Mouse (Mus musculus) neural tube, embryonic 13.5 days (tissue): ENCODE data around the gene Cacna2d2. TPM values are rescaled to one million over a fixed set of nuclear protein-coding genes. Genes with fewer than 3 reads are reported as not detected.
"Not testable (repeated sequence)": the region's sequence is repeated elsewhere in the genome, so short reads cannot be mapped to it uniquely, and the experiment has no call there.

Experiments
- ATAC-seq: fragments of 200-750 bp; cut with Nextera tagmentation; 2 replicates; pipeline ENCODE4 v1.8.0; 2017; ENCODE audit warnings: low read depth, mild to moderate bottlenecking, moderate TSS enrichment, moderate library complexity
- H3K27ac ChIP-seq: fragments of 300-500 bp; sonication (generic); replicated peaks from 2 replicates; pipeline ENCODE4 v1.5.1; 2015; ENCODE audit warnings: moderate library complexity, mild to moderate bottlenecking, inconsistent platforms
- H3K27me3 ChIP-seq: fragments of 300-500 bp; sonication (generic); 2 replicates; pipeline ENCODE4 v1.6.1; 2015; ENCODE audit warnings: mild to moderate bottlenecking, inconsistent platforms
- H3K36me3 ChIP-seq: fragments of 300-500 bp; sonication (generic); 2 replicates; pipeline ENCODE4 v1.6.1; 2015; ENCODE audit warnings: mild to moderate bottlenecking, inconsistent platforms
- H3K4me1 ChIP-seq: fragments of 300-500 bp; sonication (generic); replicated peaks from 2 replicates; pipeline ENCODE4 v1.6.1; 2015; ENCODE audit warnings: inconsistent platforms
- H3K4me2 ChIP-seq: fragments of 300-500 bp; sonication (generic); 2 replicates; pipeline ENCODE4 v1.6.1; 2015; ENCODE audit warnings: inconsistent platforms, mild to moderate bottlenecking, moderate library complexity
- H3K4me3 ChIP-seq: fragments of 300-500 bp; sonication (generic); 2 replicates; pipeline ENCODE4 v1.5.1; 2015; ENCODE audit warnings: mild to moderate bottlenecking, inconsistent platforms
- H3K9ac ChIP-seq: fragments of 300-500 bp; sonication (generic); 2 replicates; pipeline ENCODE4 v1.6.1; 2015; ENCODE audit warnings: moderate library complexity, mild to moderate bottlenecking, inconsistent platforms
- H3K9me3 ChIP-seq: fragments of 300-500 bp; sonication (generic); 2 replicates; pipeline ENCODE4 v1.6.1; 2016; ENCODE audit warnings: inconsistent platforms
- WGBS: fragments of 180-500 bp; shearing (Covaris S2); methylation state at CpG from one replicate; pipeline ENCODE4 v1.1.7; 2015; 5-methylcytosine and 5-hydroxymethylcytosine counted together
- polyA plus RNA-seq: library from polyadenylated mRNA; unstranded; fragments of >200 nt; fragmentation: Nextera tagmentation; extraction: Ambion mirVana; gene quantifications from 2 replicates; pipeline ENCODE4 v1.2.1, GENCODE M21; 2015

Gene Cacna2d2
- polyA plus RNA-seq, 1 experiment from 2014 or later, result 8.6 TPM

DNA sequence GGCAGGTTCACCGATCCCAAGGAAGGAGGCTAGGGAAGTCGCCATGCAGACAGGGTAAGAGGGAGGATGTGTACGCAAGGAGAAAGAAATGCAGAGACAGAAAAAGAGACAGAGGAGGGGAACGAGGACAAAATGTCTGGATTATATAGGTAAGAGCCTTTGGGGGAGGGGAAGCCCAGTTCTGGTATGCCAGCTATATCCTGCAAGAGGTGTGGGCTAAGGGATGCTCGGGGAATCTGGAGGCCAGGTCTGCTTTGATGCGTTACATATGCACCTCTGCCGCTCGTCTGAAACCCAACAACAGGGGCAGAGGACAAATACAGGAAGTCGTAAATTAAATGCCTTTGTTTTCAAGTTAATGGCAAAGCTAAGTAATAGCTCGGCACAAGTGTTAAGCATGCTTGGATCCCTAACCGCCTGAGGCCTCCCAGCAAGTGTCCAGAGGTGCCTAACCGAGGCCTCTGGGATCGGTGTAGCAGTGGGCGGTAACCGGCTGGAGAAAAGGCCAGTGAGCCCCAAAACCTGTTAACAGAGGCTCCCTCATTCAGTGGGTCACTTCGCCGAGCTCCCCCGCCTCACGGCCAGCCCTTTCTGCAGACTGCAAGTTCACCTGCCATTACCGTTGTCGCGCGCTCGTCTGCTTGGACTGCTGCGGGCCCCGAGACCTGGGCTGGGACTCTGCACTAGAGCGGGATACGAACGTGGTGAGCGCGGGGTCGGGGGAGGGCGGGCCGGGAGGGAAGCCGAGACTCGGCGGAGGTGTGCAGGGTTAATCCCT lies 154.3 kb downstream of the Cacna2d2 start:
- Histone ChIP-seq H3K9ac (peak overlapping the region; percentile 81), H3K27me3 (peaks cover 45% of the 10 kb centered on the region), H3K4me3 (peak overlapping the region; percentile 80), H3K27ac (peak overlapping the region; percentile 84), H3K4me1 (peaks cover 54% of the 10 kb centered on the region), H3K4me2 (peak overlapping the region; percentile 97), H3K36me3 (peaks cover 18% of the 10 kb centered on the region), H3K9me3 (no peaks in the 10 kb centered on the region)
- 4% methylated on average over 37 of the region's 37 CpGs for WGBS
- ATAC-seq, result peak; percentile 80

DNA sequence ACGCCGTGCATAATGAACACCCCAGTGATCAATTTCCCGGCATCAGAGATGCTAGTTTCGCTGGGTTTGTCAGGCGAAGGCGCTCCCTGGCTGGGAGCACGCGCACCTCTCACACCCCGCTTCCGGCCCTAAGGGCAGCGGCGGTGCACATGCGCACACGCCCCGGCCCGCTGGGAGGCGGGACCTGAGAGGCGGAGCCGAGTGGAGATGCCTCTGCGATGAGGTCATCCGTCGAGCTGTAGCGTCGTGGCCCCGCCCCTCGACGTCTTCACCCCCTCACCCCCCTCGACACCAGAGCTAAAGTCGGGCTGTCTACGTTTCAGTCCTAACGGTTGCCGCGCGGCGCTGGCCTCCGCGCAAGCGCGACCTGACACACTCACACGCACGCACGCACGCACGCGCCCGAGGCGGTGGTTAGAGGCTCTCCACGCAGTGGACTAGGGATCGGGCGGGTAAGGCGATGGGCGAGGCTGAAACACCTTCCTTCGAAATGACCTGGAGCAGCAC lies 155.0 kb downstream of the Cacna2d2 start:
- Histone ChIP-seq H3K4me2 (peak overlapping the region; percentile 97), H3K4me1 (peaks cover 54% of the 10 kb centered on the region), H3K27ac (peak overlapping the region; percentile 93), H3K9ac (peak overlapping the region; percentile 85), H3K36me3 (peaks cover 25% of the 10 kb centered on the region), H3K9me3 (no peaks in the 10 kb centered on the region), H3K27me3 (peaks cover 38% of the 10 kb centered on the region), H3K4me3 (peak overlapping the region; percentile 80)
- WGBS, result under 1% methylated on average over 53 of the region's 53 CpGs
- ATAC-seq, result peak; percentile 95

DNA sequence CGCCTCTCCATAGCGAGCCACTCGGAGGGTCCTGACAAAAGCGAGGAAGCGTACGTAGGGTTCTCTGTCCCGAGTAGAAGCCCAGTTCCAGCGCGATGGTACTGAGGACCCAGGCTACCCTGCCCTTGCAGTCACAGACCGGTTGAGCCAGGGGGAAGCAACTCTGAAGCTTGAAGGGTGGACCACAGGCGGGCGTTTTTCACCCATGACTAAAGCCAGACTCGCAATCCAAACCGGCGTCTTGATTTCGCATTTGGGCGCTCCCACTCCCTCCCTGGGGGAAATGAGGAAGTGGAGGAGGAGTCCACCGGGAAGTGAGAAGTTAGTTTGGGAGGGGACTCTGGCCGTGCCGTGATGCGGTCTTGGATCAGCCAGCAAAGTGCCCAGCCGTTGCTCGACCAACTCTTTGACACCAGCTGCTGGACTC lies 155.6 kb downstream of the Cacna2d2 start:
- H3K9me3 ChIP-seq, result no peaks in the 10 kb centered on the region
- peak overlapping the region; percentile 80 for H3K4me3 ChIP-seq
- peaks cover 31% of the 10 kb centered on the region for H3K27me3 ChIP-seq
- peak overlapping the region; percentile 97 for H3K4me2 ChIP-seq
- H3K9ac ChIP-seq, result peak overlapping the region; percentile 85
- peaks cover 31% of the 10 kb centered on the region for H3K36me3 ChIP-seq
- WGBS, result under 1% methylated on average over 23 of the region's 23 CpGs
- peaks cover 54% of the 10 kb centered on the region for H3K4me1 ChIP-seq
- peak; percentile 55 for ATAC-seq
- peak overlapping the region; percentile 93 for H3K27ac ChIP-seq

DNA sequence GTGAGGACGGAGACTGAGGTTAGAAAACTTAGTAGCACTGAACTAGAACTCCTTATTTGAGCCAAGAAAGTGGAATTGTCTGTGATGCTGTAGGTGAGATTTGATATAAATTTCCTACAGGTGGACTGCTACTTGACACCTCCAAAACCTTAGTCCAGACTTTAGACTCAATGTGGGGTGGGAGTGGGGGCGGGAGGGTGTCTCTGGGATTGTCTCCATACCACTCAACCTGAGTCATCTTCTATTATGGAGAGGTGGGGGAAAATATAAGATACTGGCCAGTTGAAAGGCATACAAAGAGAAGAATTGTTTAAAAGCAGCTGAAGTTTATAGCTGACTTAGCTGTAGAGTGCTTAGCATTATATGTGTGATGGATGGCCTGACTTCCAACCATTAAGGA lies 156.3 kb downstream of the Cacna2d2 start:
- no peaks in the 10 kb centered on the region for H3K9me3 ChIP-seq
- H3K4me3 ChIP-seq, result peak overlapping the region; percentile 80
- 55% methylated on average over 2 of the region's 2 CpGs for whole genome bisulfite sequencing
- H3K27me3 ChIP-seq, result peaks cover 25% of the 10 kb centered on the region
- H3K4me2 ChIP-seq, result peak overlapping the region; percentile 97
- no peak for ATAC-seq
- H3K4me1 ChIP-seq, result peaks cover 52% of the 10 kb centered on the region
- H3K36me3 ChIP-seq, result peaks cover 38% of the 10 kb centered on the region
- H3K27ac ChIP-seq, result no peak overlapping the region
- H3K9ac ChIP-seq, result peak overlapping the region; percentile 85

DNA sequence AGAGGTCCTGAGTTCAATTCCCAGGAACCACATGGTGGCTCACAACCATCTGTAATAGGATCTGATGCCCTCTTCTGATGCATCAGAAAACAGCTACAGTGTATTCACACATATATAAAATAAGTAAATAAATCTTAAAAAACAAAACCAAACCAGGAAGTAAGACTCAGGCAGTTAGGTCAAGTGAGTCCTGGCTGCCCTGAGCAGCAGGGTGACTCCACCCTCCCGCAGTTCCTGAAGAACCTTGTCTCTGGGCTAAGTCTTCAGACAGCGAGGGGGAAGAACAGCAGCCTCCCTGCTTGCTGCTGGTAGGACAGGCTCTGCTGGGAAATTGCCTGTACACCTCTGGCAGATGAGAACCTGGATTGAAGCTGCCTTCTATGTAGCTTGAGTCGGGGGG lies 156.9 kb downstream of the Cacna2d2 start:
- Histone ChIP-seq H3K4me2 (peak overlapping the region; percentile 97), H3K27ac (no peak overlapping the region), H3K9ac (peak overlapping the region; percentile 85), H3K4me3 (no peak overlapping the region), H3K27me3 (peaks cover 18% of the 10 kb centered on the region), H3K9me3 (no peaks in the 10 kb centered on the region), H3K4me1 (peaks cover 45% of the 10 kb centered on the region), H3K36me3 (peaks cover 44% of the 10 kb centered on the region)
- ATAC-seq, result no peak
- WGBS, result 84% methylated on average over 3 of the region's 3 CpGs

DNA sequence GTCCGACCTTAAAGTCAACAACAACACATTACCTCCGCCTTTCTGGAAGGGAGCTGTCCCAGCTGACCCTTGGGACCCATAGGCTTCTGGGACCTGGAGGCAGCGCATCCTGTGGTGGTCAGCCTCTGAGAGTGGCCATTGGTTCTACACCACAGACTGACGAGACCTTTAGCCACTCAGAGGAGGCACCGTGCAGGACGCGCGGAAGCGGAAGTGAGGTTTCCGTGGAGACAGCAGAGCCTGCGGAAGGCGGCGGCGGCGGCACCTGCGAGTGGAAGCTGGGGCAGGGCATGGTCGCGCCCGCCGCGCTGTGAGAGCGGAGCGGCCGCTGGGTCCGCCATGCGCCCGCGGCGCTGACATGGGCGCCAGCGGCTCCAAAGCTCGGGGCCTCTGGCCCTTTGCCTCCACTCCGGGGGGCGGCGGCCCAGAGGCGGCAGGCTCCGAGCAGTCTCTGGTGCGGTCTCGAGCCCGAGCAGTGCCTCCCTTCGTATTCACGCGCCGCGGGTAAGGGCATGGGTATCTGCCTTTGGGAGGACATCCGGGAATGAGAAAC lies 163.7 kb downstream of the Cacna2d2 start, which contains the start of gene Tusc2:
Tusc2 (plus strand) TSS at position 227 of the 553 bp plus-strand sequence.
- H3K4me3 ChIP-seq, result peak within 1 kb of the TSS; percentile 97
- peak within 1 kb of the TSS; percentile 78 for H3K4me2 ChIP-seq
- H3K9ac ChIP-seq, result peak within 1 kb of the TSS; percentile 95
- H3K27me3 ChIP-seq, result no peaks in the 10 kb centered on the region
- ATAC-seq, result peak; percentile 94
- H3K27ac ChIP-seq, result peak within 1 kb of the TSS; percentile 80
- H3K9me3 ChIP-seq, result no peaks in the 10 kb centered on the region
- H3K36me3 ChIP-seq, result peaks cover 69% of the 10 kb centered on the region
- under 1% methylated on average over 46 of the region's 46 CpGs for WGBS
- peaks cover 43% of the 10 kb centered on the region for H3K4me1 ChIP-seq

DNA sequence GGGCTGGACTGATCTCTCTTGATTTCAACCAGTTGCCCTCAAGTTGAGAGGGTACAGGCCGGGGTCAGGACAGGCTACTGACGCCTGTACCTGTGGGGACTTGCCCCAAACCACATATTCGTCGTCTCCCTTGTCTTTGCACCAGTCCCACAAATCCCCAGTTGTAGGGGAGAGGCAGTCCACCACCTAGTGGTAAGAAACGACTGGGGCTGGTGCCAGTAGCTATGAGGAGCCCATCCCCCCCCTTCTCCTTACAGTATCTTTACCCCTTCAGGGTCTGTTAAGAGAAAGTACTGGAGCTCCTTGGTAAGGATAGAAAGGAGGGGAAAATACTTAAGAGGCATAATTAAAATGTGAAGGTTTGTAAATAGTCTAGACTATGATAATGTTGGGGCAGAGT lies 166.1 kb downstream of the Cacna2d2 start:
- Histone ChIP-seq H3K27ac (peak overlapping the region; percentile 23; the same call in 1 of the 2 replicates), H3K36me3 (peaks cover 47% of the 10 kb centered on the region), H3K4me2 (peak overlapping the region; percentile 78), H3K4me1 (peaks cover 56% of the 10 kb centered on the region)
- H3K9ac ChIP-seq, H3K9me3 ChIP-seq, H3K27me3 ChIP-seq, ATAC-seq, H3K4me3 ChIP-seq: not testable (repeated sequence)
- 42% methylated on average over 5 of the region's 5 CpGs for WGBS

DNA sequence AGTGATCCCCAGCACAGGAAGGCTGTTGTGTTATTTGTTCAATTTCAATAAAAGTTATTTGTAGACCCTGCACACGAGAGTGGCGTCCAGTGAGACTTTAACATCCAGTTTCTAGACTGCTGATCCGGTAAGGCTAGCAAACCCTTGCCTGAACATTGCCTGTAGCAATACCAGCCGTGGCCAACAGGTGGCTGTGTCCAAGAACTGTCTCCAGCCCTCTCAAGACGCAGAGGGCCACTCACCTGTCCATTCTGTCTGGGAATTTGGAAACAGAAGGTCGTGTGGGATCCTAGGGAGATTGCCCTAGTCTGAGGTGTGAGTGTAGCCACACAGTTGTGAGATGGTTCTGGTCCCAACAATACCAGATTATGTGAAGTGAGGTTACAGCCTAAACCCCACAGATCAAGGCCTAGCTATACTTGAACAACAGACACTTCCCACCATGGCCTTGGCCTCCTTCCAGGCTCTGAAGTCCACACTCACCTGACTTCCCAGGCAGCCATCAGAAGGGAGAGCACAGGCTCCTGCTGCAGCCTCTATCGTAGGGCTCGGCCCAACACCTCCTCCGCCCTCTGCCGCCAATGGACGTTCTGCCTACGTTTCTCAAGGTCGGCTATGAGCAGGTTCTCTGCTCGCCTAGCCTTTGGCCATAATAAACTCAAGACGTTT lies 166.8 kb downstream of the Cacna2d2 start:
- ATAC-seq, result no peak
- H3K4me1 ChIP-seq, result peaks cover 63% of the 10 kb centered on the region
- 0 out of 2 replicates have a peak overlapping the region, but pooled peaks have one; percentile 9 for H3K4me3 ChIP-seq
- WGBS, result 60% methylated on average over 15 of the region's 15 CpGs
- no peaks in the 10 kb centered on the region for H3K9me3 ChIP-seq
- H3K9ac ChIP-seq, result 0 out of 2 replicates have a peak overlapping the region, but pooled peaks have one; percentile 26
- H3K4me2 ChIP-seq, result peak overlapping the region; percentile 27
- peak overlapping the region; percentile 63; the same call in 1 of the 2 replicates for H3K27ac ChIP-seq
- H3K36me3 ChIP-seq, result peaks cover 47% of the 10 kb centered on the region
- no peaks in the 10 kb centered on the region for H3K27me3 ChIP-seq

DNA sequence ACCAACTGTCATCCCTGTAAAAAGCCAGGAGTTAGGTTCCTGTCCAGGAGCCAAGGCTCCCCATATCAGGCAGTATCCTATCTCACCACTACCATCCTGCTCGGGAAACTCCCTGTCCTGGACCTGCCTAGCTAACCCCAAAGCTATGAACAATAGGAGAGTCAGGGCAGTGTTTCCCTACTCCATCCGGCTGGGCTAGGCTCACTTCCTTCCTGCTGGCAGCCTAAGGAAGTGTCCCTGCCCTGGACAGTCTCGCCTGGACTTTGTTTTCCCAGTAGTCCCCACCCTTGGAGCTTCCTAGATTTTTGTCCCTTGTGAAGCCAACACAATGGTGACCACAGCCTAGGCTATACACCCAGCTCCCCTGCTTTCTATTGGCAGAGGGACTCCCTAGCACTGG lies 167.4 kb downstream of the Cacna2d2 start:
- Histone ChIP-seq H3K9ac (no peak overlapping the region), H3K4me2 (peak overlapping the region; percentile 96; the same call in 1 of the 2 replicates), H3K36me3 (peaks cover 47% of the 10 kb centered on the region), H3K27me3 (no peaks in the 10 kb centered on the region), H3K4me3 (no peak overlapping the region), H3K27ac (peak overlapping the region; percentile 84; the same call in 1 of the 2 replicates), H3K4me1 (peaks cover 69% of the 10 kb centered on the region), H3K9me3 (no peaks in the 10 kb centered on the region)
- 64% methylated on average over 3 of the region's 3 CpGs for WGBS
- ATAC-seq, result no peak

DNA sequence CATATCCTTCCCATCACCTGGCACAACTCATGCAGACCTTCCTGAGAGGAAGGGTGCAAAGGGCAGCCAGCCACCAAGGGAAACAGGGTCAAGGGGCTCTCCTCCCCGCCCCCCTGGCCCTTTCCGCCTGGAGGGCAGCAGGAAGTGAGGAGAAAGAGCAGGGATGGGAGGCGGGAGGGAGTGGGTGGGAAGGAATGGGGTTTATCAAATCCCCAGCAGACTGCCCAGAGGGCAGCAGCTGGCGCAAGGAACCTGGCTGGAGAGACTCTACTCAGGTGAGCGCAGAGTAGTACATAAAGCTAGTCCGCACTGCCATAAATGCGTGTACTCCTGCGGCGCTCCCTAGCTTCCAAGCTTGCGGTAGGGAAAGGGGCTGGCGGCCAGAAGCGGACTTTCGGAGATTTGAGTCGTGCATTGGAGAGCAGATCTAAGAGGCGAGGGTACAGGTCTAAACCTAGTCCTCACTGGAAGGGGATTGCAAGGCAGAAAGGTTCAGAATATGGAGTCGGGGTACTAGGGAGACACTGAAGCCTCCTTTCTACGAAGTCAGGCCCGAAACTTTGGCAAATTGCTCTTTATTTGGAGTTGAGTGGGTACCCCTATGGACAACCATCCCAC lies 168.4 kb downstream of the Cacna2d2 start, which contains the start of gene Hyal2:
Hyal2 (plus strand) TSS at position 244 of the 618 bp plus-strand sequence.
- Histone ChIP-seq H3K36me3 (peaks cover 51% of the 10 kb centered on the region), H3K9me3 (no peaks in the 10 kb centered on the region), H3K27ac (peak within 1 kb of the TSS; percentile 84), H3K4me3 (peak within 1 kb of the TSS; percentile 85), H3K4me2 (peak within 1 kb of the TSS; percentile 96), H3K9ac (peak within 1 kb of the TSS; percentile 92), H3K4me1 (peaks cover 71% of the 10 kb centered on the region), H3K27me3 (no peaks in the 10 kb centered on the region)
- no peak for ATAC-seq
- WGBS, result 8% methylated on average over 18 of the region's 18 CpGs
